Mouse (Mus musculus): ENCODE measurements at regions not wholly inside any gene's neighbourhood (a gene's known extent, or its start where the extent isn't known, plus 50 kb on each side); places are given as distances from the start of the nearest gene placed in this dataset.
A peak's percentile ranks its signal among the peaks of the same experiment; 100 is the strongest.

DNA sequence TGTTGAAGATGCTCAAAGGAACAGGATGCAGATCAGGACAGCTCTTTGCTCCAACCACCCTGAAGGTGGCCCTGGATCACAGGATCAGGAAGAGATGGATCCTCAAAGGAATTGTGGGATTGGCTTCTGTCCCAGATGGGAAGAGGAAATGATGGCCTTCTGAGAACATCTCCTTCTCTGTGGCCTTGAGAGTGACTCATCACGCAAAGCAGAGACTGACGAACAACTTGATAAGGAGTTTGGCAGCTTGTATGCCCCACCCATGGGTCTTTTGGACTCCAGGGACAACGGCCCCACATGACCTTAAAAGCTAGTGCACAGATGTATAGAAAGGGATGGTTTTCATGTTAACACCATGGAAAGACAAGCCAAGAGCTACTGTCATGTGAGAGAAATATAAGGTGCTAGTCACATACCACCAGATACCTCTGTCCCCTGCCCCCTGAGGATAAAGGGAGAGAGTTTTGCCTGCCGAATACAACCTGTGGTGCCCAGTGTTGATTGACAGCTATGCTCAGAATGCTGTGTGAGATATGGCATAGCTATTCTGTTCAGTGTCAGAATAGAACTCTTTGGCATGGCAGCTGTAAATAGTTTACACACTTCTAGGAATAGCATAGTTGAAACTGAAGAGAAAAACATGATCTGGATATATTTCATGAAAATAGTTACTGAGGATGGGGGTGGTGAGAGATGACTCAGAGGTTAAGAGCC, 109.2 kb upstream of the S1pr3 start:
- TF ChIP-seq EP300 (IDR thresholded peaks at IDR 0.05; ENCODE audit: low read depth) (no peak), CTCF (IDR thresholded peaks at IDR 0.05; ENCODE audit: low read depth) (0 out of 2 replicates have a peak, but pooled peaks have one; percentile 2)
